Mouse (Mus musculus): ENCODE data around the gene Daam1. TPM values are rescaled to one million over a fixed set of nuclear protein-coding genes. Genes with fewer than 3 reads are reported as not detected.

Gene Daam1
- polyA plus RNA-seq, 2 experiments, result 10.5 to 13.3 TPM

DNA sequence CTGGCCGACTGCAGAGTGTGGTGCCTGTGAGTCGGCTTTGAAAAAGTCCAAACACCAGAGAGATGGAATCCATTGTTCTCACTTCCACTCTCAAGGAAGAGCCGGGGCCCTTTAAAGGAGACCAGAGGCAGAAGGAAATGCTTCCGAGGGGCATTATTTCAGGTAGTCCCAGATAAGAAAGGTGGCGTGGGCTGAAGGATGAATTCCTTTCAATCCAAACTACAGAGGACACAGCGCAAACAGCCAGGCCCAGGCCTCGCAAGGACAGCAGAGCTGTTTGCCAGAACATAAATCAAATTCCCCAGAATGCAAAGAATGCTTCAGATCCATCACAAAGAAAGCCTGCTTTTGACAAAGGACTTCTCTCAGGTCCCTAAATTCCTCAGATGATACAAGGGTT is 17.1 kb upstream of the Daam1 start:
- TF ChIP-seq EP300 (IDR thresholded peaks at IDR 0.05; ENCODE audit: low read depth) (no peak), CTCF (IDR thresholded peaks at IDR 0.05; ENCODE audit: low read depth) (no peak)

GRCm38 (mm10) chr12:71820094-71820493 is 10.8 kb upstream of the Daam1 start:
- no peaks in the 10 kb centered on the region for H3K9me3 ChIP-seq (ENCODE audit: control insufficient read depth, low read length)
- TF ChIP-seq EP300 (IDR thresholded peaks at IDR 0.05; ENCODE audit: low read depth), result no peak
- TF ChIP-seq CTCF (IDR thresholded peaks at IDR 0.05; ENCODE audit: low read depth), result no peak
- no peaks in the 10 kb centered on the region for H3K27me3 ChIP-seq (ENCODE audit: control insufficient read depth, insufficient read depth, low read length)
- H3K27ac ChIP-seq, result no peak overlapping the region
- no peaks in the 10 kb centered on the region for H3K36me3 ChIP-seq (replicated peaks; ENCODE audit: control insufficient read depth, insufficient read depth, low read depth)
- 53% methylated on average over 5 of the region's 5 CpGs for WGBS (ENCODE audit: insufficient replicate concordance)
- no peak overlapping the region for H3K9ac ChIP-seq (replicated peaks)
- H3K4me3 ChIP-seq (ENCODE audit: insufficient read depth in 1 of 2, low read depth in 2 of 2, low read length in 2 of 2), result no peak overlapping the region
- DNase-seq (ENCODE audit: low read depth in 3 of 3, low spot score in 3 of 3) (no peak), ATAC-seq (ENCODE audit: insufficient read depth) (no peak)
- H3K4me2 ChIP-seq (ENCODE audit: low read depth), result no peak overlapping the region
- H3K4me1 ChIP-seq (replicated peaks; ENCODE audit: control insufficient read depth in 2 of 2, insufficient read depth in 2 of 2, low read length in 1 of 2), result 0 out of 4 replicates have a peak, but pooled peaks cover 0 to 2% of the 10 kb centered on the region in 2 experiments

More for the DNA sequence above, 17.1 kb upstream of the Daam1 start:
- Histone ChIP-seq H3K4me1 (replicated peaks; ENCODE audit: control insufficient read depth in 2 of 2, insufficient read depth in 2 of 2, low read length in 1 of 2) (no peaks in the 10 kb centered on the region), H3K27ac (no peak overlapping the region), H3K9me3 (ENCODE audit: control insufficient read depth, low read length) (no peaks in the 10 kb centered on the region), H3K36me3 (replicated peaks; ENCODE audit: control insufficient read depth, insufficient read depth, low read depth) (no peaks in the 10 kb centered on the region), H3K27me3 (ENCODE audit: control insufficient read depth, insufficient read depth, low read length) (no peaks in the 10 kb centered on the region), H3K9ac (replicated peaks) (no peak overlapping the region), H3K4me3 (ENCODE audit: insufficient read depth in 1 of 2, low read depth in 2 of 2, low read length in 2 of 2) (no peak overlapping the region), H3K4me2 (ENCODE audit: low read depth) (no peak overlapping the region)
- DNase-seq (ENCODE audit: low read depth in 3 of 3, low spot score in 3 of 3) (no peak), ATAC-seq (ENCODE audit: insufficient read depth) (no peak)
- WGBS (ENCODE audit: insufficient replicate concordance), result 43% methylated on average over 7 of the region's 7 CpGs

GRCm38 (mm10) chr12:71821272-71821671 is 9.6 kb upstream of the Daam1 start:
- ATAC-seq (ENCODE audit: insufficient read depth) (no peak), DNase-seq (ENCODE audit: low read depth in 3 of 3, low spot score in 3 of 3) (no peak)
- WGBS (ENCODE audit: insufficient replicate concordance), result 60% methylated on average over 5 of the region's 5 CpGs
- Histone ChIP-seq H3K36me3 (replicated peaks; ENCODE audit: control insufficient read depth, insufficient read depth, low read depth) (no peaks in the 10 kb centered on the region), H3K9me3 (ENCODE audit: control insufficient read depth, low read length) (no peaks in the 10 kb centered on the region), H3K9ac (replicated peaks) (no peak overlapping the region), H3K4me3 (ENCODE audit: insufficient read depth in 1 of 2, low read depth in 2 of 2, low read length in 2 of 2) (no peak overlapping the region), H3K4me2 (ENCODE audit: low read depth) (no peak overlapping the region), H3K27ac (no peak overlapping the region), H3K27me3 (ENCODE audit: control insufficient read depth, insufficient read depth, low read length) (no peaks in the 10 kb centered on the region), H3K4me1 (replicated peaks; ENCODE audit: control insufficient read depth in 2 of 2, insufficient read depth in 2 of 2, low read length in 1 of 2) (0 out of 4 replicates have a peak, but pooled peaks cover 0 to 2% of the 10 kb centered on the region in 2 experiments)
- no peak for TF ChIP-seq CTCF (IDR thresholded peaks at IDR 0.05; ENCODE audit: low read depth)
- TF ChIP-seq EP300 (IDR thresholded peaks at IDR 0.05; ENCODE audit: low read depth), result no peak

DNA sequence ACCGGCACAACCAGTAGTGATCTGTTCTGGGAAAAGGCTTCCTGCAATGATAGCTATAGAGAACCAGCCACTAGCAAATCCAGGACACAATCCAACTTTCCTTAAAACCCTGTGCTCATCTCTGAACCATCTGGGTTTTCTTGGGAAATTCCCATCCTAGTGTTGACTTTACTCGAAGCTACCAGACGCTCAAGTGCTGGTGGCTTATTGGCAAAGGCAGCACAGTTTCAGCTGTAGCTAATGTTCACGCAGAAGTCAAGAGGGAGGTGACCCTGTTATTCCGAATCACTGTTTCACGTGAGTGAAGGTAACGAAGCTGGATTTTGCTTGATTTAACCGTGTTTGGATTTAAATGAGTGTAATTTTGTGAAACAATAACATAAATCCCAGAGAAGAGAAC is 9.1 kb upstream of the Daam1 start:
- Histone ChIP-seq H3K36me3 (replicated peaks; ENCODE audit: control insufficient read depth, insufficient read depth, low read depth) (no peaks in the 10 kb centered on the region), H3K27me3 (ENCODE audit: control insufficient read depth, insufficient read depth, low read length) (no peaks in the 10 kb centered on the region), H3K27ac (no peak overlapping the region), H3K4me2 (ENCODE audit: low read depth) (no peak overlapping the region), H3K4me1 (replicated peaks; ENCODE audit: control insufficient read depth in 2 of 2, insufficient read depth in 2 of 2, low read length in 1 of 2) (0 out of 4 replicates have a peak, but pooled peaks cover 0 to 2% of the 10 kb centered on the region in 2 experiments), H3K4me3 (ENCODE audit: insufficient read depth in 1 of 2, low read depth in 2 of 2, low read length in 2 of 2) (no peak overlapping the region), H3K9me3 (ENCODE audit: control insufficient read depth, low read length) (no peaks in the 10 kb centered on the region), H3K9ac (replicated peaks) (no peak overlapping the region)
- DNase-seq (ENCODE audit: low read depth in 3 of 3, low spot score in 3 of 3), result no peak
- 68% methylated on average over 8 of the region's 8 CpGs for WGBS (ENCODE audit: insufficient replicate concordance)
- TF ChIP-seq EP300 (IDR thresholded peaks at IDR 0.05; ENCODE audit: low read depth) (no peak), CTCF (IDR thresholded peaks at IDR 0.05; ENCODE audit: low read depth) (no peak)
- no peak for ATAC-seq (ENCODE audit: insufficient read depth)

- H3K27me3 ChIP-seq (ENCODE audit: control insufficient read depth, insufficient read depth, low read length), result no peaks in the 10 kb centered on the region
- H3K4me3 ChIP-seq (ENCODE audit: insufficient read depth in 1 of 2, low read depth in 2 of 2, low read length in 2 of 2), result no peak overlapping the region
- no peaks in the 10 kb centered on the region for H3K9me3 ChIP-seq (ENCODE audit: control insufficient read depth, low read length)
- 84% methylated on average over 6 of the region's 6 CpGs for WGBS (ENCODE audit: insufficient replicate concordance)
- no peak overlapping the region for H3K27ac ChIP-seq
- H3K36me3 ChIP-seq (replicated peaks; ENCODE audit: control insufficient read depth, insufficient read depth, low read depth), result no peaks in the 10 kb centered on the region
- H3K4me1 ChIP-seq (replicated peaks; ENCODE audit: control insufficient read depth in 2 of 2, insufficient read depth in 2 of 2, low read length in 1 of 2), result peaks cover 8 to 9% of the 10 kb centered on the region in 2 experiments
- ATAC-seq (ENCODE audit: insufficient read depth), result no peak
- TF ChIP-seq CTCF (IDR thresholded peaks at IDR 0.05; ENCODE audit: low read depth), result no peak
- TF ChIP-seq EP300 (IDR thresholded peaks at IDR 0.05; ENCODE audit: low read depth), result no peak
- DNase-seq (ENCODE audit: low read depth in 3 of 3, low spot score in 3 of 3), result no peak
- no peak overlapping the region for H3K9ac ChIP-seq (replicated peaks)
- no peak overlapping the region for H3K4me2 ChIP-seq (ENCODE audit: low read depth)
Measured at GRCm38 (mm10) chr12:71824927-71825326, 6.0 kb upstream of the Daam1 start.

Data from liver, embryonic 14.5 days (tissue).